Mouse (Mus musculus): ENCODE data around the gene Timm10. TPM values are rescaled to one million over a fixed set of nuclear protein-coding genes. Genes with fewer than 3 reads are reported as not detected.
"Not testable (repeated sequence)": the region's sequence is repeated elsewhere in the genome, so short reads cannot be mapped to it uniquely, and the experiment has no call there.

The Timm10 gene
- total RNA-seq (2021): 10 to 100 TPM; 46.2 to 51.4 TPM
- long read RNA-seq, experiment 1, transcript Timm10-201 (3 exons, 690 nt): major isoform, 42 of 45 reads
- long read RNA-seq, experiment 1, partial matches to known transcripts: 0 of 45 reads
- long read RNA-seq, experiment 1, other reads (novel, unspliced or antisense): 3 of 45 reads
- long read RNA-seq, experiment 2, transcript Timm10-201 (3 exons, 690 nt): major isoform, 21 of 24 reads
- long read RNA-seq, experiment 2, partial matches to known transcripts: 1 of 24 reads
- long read RNA-seq, experiment 2, other reads (novel, unspliced or antisense): 2 of 24 reads

DNA sequence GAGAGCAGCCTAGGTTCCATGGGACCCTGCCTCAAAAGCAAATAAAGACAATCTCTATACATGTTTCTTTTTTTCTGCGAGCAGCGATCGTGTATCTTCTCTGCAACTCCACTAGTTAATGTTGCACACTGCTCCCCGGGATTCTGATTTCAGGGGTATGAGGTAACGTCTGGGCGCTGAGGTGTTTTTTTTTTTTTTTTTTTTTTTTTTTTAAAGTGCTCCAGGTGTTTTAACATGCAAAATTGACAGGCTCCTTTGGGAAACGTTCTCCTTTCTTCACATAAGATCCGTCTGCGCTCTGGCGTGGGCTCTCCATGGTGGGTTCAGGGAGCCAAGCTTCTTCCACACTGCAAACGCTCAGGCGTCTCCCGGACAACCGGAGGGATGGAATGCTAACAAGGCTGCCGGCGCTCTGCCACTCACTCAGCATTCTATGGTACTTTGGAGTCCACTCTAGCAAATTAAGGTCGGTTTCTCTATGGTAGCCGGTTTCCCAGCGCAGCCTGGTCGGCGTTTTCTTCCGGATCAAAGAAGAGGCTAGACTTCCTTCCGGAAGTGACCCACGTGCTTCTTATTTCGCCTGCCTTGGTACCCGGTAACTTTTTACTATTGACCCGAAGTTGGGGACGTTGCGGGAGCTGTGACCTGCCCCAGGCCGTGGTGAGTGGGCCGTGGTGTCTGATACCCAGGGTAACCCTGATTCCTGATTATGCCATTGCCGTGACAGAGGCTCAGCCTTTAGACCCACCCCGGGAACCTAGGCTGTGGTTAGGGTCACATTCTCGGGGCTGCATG, at the start of gene Timm10:
Gene Timm10 (plus strand): TSS at position 510 of the 795 bp plus-strand sequence.
- peak; percentile 87 for DNase-seq

DNA sequence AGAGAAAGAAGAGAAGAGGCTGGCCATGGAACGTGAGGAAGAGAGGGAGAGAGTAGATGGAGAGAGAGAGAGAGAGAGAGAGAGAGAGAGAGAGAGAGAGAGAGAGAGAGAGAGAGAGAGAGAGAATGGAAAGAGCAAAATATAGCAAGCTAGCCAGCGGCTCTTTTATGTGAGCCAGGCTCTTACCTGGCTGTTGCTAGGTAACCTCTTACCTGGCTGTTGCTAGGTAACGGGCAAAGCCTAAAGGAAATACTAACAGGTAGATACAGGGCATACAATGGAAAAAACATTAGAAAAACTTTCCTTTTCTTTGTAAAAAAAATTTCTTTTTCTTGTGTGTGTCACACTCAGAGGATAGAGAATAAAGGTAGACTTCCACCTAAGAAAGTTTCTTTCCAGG, 49.1 kb upstream of the Timm10 start:
- DNase-seq: no peak

DNA sequence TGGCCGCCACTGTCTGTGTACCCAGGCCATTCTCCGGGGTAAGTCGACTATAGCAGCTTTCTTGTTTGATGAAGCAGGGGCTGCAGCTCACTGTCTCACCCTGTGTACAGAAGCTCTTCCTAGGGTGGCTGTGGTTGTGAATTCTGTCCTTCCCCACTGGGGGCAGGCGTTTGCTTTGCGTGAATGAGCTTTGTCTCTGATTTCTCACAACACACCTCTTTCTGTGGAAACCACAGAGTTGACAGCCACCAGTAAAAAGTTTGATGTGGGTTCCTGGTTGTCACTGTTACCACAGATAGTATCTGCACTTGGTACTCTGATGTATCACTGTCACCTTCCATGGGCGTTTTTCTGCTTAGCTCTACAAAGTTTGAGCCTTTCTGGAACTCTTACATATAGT, 47.6 kb upstream of the Timm10 start:
- no peak for DNase-seq

DNA sequence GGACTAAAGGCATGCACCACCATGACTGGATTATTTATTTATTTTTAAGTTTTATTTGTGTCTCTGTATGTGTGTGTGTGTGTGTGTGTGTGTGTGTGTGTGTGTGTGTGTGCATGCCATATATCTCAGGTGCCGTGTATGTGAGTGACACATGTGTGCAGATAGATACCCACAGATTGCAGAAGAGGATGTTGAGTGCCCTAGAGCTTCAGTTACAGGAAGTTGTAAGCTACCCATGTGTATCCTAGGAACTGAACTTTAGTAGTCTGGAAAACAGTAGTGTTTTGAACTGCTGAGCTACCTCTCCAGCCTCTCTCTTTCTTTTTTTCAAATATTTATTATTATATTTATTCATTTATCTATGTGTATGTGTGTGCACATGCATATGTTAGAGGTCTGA, 43.5 kb upstream of the Timm10 start:
- no peak for DNase-seq

DNA sequence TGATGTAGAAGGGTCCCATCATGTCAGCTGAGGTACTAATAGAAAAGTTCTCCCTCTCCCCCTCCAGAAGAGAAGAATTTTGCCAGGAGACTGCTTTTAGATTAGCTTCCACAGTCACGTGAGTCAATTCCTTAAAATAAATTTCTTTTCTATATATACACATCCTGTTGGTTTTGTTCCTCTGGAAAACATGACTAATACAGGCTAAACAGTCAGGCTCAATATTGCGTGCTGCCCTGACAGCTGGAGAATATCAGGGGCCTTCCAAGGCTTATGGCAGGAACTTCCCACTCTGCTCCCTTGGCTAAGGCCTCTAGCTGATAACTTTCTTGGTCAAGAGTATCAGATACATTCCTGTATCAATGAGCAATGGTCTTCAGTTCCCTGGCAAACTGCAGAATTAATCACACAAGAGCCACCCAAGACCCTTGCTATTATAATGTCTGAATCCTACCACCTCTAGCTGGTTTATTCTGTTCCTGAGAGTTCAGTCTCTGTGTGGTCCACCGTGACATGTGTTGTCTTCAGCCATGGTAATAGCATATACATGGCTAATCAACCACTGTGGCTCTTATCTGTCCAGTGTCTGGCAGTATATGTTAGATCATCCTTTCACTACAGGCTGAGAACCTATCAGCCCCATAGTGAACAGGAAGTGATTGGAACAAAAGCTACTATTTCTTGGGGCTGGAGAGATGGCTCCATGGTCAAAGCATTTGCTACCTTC, 42.8 kb upstream of the Timm10 start:
- DNase-seq: no peak

DNA sequence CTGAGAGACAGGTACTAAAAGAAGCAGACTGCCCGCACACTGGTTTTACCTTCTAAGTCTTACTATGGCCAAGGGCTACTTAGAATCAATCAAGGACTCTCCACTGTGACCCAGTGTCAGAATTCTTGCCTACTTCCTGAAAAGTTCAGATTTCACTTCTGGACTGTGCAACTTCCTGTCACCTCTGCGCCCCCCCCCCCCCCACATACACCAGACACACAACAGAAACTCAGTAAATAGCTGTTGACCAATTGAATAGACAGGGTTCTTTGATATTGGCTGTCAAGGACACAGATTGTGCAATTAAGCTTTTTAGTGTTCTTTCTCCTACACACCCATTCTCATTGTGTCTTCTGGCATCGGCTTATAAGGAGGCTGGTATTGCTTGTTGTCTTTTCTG, 38.5 kb upstream of the Timm10 start:
- DNase-seq: no peak

DNA sequence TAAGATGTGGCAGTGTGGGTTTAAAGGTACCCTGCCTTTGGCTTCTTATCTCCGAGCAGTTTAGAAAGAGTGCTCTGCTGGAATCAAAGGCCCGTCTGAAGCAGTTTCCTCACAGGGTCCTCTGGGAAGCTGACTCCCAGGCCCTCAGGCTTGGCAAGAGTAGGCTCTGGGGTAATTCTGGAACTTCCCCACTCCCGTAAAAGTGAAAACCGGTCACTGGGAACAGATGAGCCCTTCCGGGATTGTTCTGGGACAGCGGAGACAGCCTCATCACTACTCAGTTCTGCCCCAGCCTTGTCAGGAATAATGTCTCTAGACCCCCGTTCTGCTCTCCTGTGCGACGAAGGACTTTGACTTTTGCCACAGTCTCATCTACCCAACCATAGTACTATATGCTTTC, 36.4 kb upstream of the Timm10 start:
- DNase-seq: no peak

DNA sequence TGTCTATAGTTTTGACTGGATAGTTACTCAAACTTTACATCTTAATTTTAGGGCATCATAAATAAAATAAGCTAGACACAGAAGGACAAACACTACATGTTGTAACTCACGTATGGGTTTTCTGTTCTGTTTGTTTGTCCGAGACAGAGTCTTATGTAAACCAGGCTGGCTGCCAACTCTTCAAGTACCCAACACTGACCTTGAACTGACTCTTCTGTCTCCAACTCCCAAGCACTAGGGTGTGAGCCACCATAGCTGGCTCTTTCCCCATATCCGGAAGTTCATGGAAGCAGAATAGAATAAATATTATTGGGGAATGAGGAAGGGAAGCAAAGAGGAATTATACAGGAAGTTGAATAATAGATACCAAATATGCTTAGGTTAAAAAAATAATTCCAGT, 34.3 kb upstream of the Timm10 start:
- peak; percentile 27 to 45 for DNase-seq

DNA sequence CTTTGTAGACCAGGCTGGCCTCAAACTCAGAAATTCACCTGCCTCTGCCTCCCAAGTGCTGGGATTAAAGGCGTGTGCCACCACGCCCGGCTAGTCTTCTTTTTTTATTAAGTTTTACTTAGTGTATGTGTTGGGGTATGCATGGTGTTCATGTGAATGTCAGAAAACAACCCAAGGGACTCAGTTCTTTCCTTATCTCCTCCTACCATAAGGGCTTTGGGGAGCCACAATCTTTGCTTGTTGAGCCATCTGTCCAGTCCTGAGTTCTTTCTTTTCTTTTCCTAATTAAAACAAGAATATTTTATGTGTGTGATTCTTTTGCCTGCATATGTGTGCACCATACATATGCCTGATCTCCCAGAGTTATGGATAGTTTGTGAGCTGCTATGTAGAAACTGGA, 33.6 kb upstream of the Timm10 start:
- no peak for DNase-seq

DNA sequence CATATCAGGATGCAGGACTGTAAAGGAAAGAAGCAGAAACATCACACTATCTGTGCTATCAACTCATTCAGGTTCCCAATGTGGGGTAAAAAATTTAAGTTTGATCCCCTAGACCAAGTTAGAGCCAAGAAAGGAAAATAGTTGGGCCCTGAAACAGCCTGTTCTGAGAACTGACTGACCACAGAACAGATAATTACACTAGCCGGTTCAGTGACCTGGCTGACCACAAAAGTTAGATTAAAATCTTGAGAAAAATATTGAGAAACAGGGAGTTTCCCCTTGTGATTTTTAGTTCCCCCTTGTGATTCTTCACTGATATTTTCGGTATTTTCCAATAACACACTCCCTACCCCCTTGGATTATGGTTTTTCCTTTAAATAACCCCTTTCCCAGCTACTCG, 32.9 kb upstream of the Timm10 start:
- DNase-seq: no peak

DNA sequence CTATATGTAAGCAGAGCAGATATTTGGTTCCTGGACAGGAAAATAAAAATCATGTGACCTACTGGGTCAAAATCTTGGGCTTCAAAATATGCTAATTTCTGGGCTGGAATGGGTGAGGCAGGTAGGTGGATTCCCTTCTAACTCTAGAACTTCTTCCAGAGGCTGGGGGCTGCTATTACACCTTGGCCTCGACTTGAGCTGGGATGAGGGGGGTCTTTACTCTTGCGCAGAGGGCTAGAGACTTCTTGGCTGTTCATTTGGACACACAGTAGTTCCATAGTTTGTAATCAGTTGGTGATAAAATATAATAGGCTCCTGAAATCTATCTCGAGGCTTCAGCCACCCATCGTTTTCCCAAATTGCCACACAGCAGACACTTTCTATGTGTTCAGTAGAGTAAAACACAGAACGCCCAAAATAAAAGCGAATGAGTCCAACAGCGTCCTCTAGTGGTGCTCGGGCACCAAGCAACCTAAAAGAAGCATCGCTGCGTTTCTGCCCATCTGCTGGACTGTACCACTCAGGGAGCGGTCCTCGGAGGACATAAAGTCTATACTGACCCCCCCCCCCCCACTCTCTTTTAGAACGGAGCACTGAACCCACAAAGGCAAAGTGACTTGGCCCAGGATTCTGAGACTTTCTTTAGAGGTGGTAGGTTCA, 28.8 kb upstream of the Timm10 start:
- peak; percentile 77 to 82 for DNase-seq

DNA sequence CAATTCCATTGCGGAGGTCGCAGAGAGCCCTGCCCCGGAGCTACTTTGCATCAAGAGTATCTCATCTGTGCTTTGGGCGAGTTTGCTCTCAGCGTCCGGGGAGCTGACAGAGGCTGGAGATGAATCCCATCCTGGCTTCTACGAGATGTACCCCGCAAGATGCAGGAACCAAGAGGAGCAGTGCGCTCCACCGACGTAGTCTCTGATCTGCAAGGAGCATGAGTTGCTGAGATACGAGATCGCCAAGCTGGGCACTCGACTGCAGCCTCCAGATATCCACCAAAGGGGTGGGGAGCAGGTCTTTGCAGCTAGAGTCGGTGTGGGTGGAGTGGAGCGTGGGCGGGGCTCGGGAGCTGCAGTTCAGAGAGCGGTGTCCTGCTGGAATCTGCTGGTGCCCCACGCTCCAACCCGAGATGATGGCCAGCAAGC, 28.3 kb upstream of the Timm10 start, which contains the start of gene Ube2l6:
Gene Ube2l6 (plus strand): TSS at position 336 of the 429 bp plus-strand sequence.
- peak; percentile 81 to 87 for DNase-seq

DNA sequence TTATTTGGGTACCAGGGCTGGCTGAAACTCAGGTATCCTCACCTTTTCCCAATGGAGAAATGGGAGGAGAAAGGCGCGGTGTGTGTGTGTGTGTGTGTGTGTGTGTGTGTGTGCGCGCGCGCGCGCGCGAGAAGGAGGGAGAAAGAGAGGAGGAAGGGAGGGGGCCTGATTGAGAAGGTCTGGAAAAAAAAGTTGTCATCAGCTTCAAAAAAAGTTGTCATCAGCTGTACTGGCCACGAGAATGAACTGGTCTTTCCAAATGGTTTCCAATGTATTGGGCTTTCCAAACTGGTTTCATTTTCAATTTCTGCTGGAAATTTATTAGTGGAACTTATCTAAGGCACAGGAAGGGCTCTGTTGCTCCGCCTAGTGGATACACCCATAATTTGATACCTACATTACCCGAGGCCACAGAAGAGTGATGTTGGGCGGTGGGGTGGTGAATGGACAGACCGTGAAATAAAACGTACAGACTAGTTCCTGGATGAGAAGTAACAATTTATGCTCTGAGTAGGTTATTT, 27.7 kb upstream of the Timm10 start:
- peak; percentile 59 to 76 for DNase-seq

DNA sequence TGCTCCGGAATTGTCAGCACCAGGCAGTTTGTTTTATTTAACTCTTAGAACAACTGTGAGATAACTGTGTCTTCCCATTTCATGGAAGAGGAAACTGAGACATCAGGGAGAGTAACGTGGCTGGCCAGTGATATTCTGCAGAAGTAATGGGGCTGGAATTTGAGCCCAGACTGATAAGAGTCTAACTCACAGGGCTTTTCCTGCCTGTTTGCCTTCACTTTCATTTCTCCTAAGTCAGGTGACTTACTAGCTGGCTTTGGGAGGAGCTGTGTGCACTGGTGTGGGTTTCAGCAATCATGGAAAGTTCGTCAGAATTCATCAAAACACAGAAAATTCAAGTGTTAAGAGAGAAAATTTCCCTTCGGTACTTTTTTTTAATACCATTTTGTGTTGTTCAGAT, 26.5 kb upstream of the Timm10 start:
- DNase-seq: no peak

DNA sequence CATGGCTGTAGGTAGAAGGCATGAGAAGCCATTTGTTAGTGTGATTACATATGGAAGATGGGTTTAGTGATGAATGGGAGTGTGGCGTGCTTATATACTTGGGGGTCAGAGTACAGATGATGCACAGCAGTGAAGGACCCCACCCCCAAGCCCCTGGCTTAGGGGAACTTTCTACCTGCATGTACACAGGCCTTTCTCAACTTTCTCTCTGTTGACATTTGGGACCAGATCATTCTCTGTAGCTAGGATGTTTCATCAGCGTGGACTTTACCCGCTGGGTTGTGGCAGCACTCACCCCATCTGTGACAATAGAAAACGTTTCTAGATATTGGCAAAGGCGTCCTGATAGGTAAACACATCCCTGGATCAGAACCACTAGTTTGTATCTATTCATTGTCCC, 25.6 kb upstream of the Timm10 start:
- not testable (repeated sequence) for DNase-seq

DNA sequence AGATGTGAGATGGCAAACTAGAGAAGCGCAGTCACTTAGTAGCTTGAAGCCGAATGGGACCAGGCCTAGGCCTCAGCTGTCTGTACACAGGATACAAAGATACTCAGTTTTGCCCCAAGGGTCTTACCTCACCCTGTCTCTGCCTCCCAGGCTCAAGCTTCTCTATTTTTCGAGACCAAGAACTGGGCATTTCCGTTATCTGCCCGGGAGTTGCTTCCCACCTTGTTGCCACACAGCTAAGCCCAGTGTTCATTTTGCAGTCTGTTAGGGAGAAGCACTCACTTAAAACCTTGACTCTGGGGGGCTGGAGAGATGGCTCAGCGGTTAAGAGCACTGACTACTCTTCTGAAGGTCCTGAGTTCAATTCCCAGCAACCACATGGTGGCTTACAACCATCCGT, 22.8 kb upstream of the Timm10 start:
- DNase-seq: no peak

DNA sequence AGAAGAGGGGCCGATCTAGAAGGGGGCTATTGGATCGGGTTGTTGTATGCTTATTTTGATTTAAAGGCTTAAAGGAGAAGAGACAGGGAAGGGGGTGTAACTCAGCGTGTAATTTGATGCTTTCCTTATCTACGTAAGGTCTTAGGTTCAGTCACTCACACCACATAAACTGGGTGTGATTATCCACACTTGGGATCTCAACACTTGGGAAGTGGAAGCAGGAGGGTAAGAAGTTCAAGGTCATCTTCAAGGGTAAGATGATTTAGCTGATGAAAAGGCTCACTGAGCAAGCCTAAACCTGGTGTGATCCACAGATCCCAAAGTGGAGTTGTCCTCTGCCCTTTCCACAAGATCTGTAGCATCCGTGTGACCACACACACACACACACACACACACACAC, 20.3 kb upstream of the Timm10 start:
- no peak for DNase-seq

DNA sequence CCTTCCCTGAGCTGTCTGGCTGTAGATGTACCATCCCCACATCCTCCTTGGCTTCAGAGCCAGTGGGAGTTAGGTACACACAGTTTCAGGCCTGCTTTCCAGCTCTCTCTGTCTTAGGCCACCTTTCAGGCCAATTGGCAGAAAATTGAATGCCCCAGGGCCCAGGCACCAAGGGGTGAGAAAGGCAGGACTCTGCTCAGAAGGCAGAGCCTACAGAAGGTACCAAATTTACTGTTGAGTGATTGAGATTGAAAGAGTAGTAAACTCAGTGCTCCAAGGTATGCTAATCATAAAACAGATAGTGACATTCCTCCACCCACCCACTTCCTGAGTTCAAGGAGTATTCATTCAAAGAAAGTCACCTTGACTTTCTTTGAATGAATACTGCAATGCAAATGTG, 17.5 kb upstream of the Timm10 start:
- DNase-seq: no peak

DNA sequence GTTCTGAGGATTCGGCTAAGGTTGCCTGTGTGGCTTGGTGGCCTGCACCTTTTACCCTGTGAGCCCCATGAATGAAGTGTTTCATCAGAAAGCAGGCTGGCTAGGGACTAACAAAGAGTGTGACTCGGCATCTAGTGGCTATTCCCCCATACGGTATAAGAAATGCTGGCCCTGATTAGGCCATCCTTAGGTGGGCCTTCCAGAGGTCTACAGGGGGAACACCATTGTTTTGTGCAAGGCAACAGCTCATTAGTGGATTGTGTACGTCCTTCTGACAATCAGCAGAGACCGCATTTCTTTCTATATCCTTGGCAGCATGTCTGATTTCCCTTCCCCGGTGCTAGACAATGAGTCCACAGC, 16.3 kb upstream of the Timm10 start:
- DNase-seq: no peak

DNA sequence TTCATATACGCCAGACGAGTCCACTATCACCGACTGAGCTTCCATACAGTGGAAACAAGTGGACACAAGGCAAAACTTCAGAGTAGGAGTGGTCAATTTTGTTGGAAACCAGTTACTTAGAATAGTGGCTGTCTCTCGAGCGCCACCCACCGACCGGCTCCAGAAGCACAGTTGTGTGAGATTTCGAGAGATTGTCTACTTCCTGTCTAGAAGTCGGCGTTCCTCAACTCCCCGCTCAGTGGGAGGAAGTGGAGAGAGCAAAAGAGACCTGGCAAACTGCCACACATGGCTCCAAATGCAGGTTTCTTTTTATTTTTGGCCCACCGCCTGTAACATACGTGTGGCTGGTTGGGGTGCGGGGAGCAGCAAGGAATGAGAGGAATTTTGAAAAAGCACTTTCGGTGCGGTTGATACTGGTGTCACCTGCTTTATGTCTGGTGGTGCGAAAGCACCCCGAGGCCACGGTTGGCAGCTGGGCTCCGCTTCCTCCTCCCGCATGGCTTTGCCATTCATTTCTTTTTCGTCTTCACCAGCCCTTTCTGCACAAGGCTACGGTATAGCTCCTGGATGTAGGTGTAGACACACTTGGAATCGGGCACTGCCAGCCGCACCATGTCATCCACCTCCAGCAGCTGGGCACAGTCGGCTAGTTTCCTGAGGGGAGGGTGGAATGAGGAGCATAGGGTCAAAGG, 15.8 kb upstream of the Timm10 start:
- DNase-seq: peak; percentile 83 to 87

DNA sequence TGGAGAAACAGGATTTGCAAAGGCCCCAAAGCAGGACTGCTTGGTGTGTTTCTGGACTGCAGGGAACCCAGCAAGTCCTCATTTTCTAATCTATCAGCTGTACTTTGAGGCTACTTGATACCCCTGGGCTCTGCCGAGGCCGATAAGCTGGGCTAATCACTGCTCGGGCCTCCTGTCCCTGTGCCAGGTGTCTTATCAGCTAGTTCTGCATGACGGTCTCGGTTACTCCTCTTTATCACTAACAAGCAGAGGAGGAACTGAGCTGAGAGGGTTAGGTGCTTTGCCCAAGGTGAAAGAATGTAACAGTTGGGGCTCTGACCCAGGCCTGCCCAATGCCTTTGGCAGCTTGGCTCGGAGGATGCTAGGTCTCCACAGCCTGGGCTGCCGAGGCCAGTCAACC, 14.9 kb upstream of the Timm10 start:
- DNase-seq: no peak

DNA sequence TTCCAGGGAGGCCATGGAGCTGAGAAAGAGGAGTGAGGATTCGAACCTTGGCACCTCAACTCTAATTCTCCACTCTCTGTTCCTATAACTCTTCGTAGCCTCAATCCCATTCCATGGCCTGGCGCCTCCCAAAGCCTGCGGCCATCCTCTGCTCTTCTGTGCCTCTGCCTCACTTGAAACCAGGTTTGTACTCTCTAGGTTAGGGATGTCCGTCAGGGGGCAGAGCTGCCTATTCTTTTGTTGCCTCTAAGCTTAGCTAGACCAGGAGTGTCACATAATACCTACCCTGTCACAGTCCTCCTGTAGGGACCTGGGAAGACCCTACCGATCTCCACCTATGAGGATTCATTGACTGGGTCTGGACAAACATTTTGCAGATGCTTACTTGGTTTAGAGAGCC, 14.1 kb upstream of the Timm10 start:
- DNase-seq: no peak

Measured in adrenal gland, postnatal 36 days (tissue).